Mouse (Mus musculus) right cerebral cortex, adult 2 months (tissue): ENCODE measurements around the gene Cst12.
"Not testable (repeated sequence)": the region's sequence is repeated elsewhere in the genome, so short reads cannot be mapped to it uniquely, and the experiment has no call there.

Experiments
- DNase-seq, 2 experiments: peaks; one replicate each; pipeline ENCODE4 v3.0.0; 2021 to 2022; ENCODE audit warnings: low spot score in 2 of 2

Gene Cst12

GRCm38 (mm10) chr2:148789142-148789541, at the start of gene Cst12:
Gene Cst12, plus strand, starts transcription at chr2:148789361.
- DNase-seq = no peak

GRCm38 (mm10) chr2:148743001-148743400, 46.2 kb upstream of the Cst12 start:
- peak; percentile 43 to 66 for DNase-seq

GRCm38 (mm10) chr2:148743846-148744407, 45.2 kb upstream of the Cst12 start:
- no peak for DNase-seq

GRCm38 (mm10) chr2:148750058-148750457, 39.1 kb upstream of the Cst12 start, which contains the start of gene Cstl1:
Gene Cstl1, plus strand, starts transcription at chr2:148750358.
- no peak for DNase-seq

GRCm38 (mm10) chr2:148751893-148752813, 37.0 kb upstream of the Cst12 start:
- peak; percentile 77 to 88 for DNase-seq

- no peak for DNase-seq
Observed at GRCm38 (mm10) chr2:148754310-148754846, 34.8 kb upstream of the Cst12 start.

- DNase-seq = no peak
Observed at GRCm38 (mm10) chr2:148763648-148764388, 25.3 kb upstream of the Cst12 start.

GRCm38 (mm10) chr2:148771397-148771796, 17.8 kb upstream of the Cst12 start, which contains the start of gene Cst11:
Gene Cst11, minus strand, starts transcription at chr2:148771497.
- DNase-seq = not testable (repeated sequence)

- DNase-seq = no peak
Observed at GRCm38 (mm10) chr2:148781709-148782108, 7.5 kb upstream of the Cst12 start, which contains the start of gene 8030411F24Rik. Gene 8030411F24Rik, plus strand, starts transcription at chr2:148782009.

- DNase-seq = no peak
Observed at GRCm38 (mm10) chr2:148798485-148798884, 9.3 kb downstream of the Cst12 start, which contains the start of gene Cst8. Gene Cst8, plus strand, starts transcription at chr2:148798785.

GRCm38 (mm10) chr2:148801491-148801921, 12.3 kb downstream of the Cst12 start:
- no peak for DNase-seq

GRCm38 (mm10) chr2:148806696-148807095, 17.5 kb downstream of the Cst12 start:
- no peak for DNase-seq

- no peak for DNase-seq
Observed at GRCm38 (mm10) chr2:148819909-148820308, 30.7 kb downstream of the Cst12 start, which contains the start of gene Cst13. Gene Cst13, plus strand, starts transcription at chr2:148820081.

GRCm38 (mm10) chr2:148825986-148826385, 36.8 kb downstream of the Cst12 start:
- no peak for DNase-seq

GRCm38 (mm10) chr2:148834912-148835311, 45.8 kb downstream of the Cst12 start, which contains the start of gene Cst9:
Gene Cst9, plus strand, starts transcription at chr2:148835147.
- DNase-seq = no peak

GRCm38 (mm10) chr2:148838075-148838777, 49.1 kb downstream of the Cst12 start:
- DNase-seq = no peak

- DNase-seq = no peak
Observed at GRCm38 (mm10) chr2:148839224-148839623, 50.1 kb downstream of the Cst12 start.
